Mouse (Mus musculus) gastrocnemius, postnatal 4 days (tissue): ENCODE measurements at regions not wholly inside any gene's neighbourhood (a gene's known extent, or its start where the extent isn't known, plus 50 kb on each side); places are given as distances from the start of the nearest gene placed in this dataset.

Experiments used
- DNase-seq, 2 experiments: peaks; one replicate each; pipeline ENCODE4 v3.0.0; 2021 to 2022; ENCODE audit warnings: low spot score in 2 of 2, mixed read lengths in 2 of 2

DNA sequence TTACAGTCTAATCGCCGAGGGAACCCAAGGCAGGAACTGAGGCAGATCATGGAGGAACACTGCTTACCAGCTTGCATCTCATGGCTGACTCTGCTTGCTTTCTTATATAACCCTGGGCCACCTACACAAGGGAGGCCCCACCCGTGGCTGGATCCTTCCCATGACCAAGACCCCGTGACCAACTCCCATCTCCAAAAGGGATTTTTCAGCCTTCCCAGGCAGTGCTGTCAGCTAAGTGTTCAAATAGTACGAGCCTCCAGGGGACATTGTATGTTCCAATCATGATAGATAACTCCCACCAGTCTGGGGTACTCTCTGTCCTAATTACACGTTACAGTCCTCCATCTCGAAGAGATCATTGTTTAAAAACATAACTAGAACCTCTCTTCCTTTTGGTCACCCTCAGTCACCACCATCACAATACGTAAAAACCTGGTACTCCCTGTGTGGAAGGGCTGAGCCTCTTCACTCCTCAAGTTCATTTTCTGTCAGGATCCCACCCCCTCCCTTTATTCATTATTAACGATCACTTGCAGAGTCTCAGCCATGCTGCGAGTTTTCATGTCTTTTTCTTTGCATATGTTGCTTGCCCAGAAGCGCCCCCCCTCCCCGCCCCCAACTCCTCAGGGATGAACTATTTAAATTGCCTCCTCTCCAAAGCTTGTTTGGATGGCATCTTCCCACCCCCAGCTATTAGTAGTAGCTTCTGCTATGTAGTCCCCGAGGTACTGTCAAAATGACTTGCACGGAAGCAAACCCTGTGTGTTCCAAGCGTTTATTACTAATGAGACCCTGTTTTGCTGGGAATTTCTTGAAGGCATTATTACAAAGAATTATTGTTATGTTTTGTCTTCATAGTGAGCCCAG is 406.2 kb upstream of the Mmadhc start:
- DNase-seq, result no peak

DNA sequence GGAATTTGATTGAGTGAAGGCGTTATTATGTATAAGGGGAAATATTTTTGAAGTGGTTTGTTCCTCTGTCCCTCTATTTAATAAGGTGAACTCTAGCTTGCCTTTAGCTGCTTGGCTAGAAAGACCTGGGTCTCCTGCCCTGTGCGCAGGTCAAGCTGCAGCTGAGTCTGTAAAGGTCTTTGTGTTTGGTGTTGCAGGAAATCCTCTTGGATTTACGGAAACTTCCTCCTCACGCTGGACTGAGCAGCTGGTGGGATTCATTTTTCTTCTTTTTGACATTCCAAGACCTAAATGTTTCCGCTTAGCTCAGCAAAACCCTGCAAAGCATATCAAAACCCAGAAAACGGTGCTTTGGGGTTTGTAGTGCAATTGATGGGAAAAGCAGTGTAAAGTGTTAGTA is 402.2 kb upstream of the Mmadhc start:
- no peak for DNase-seq

DNA sequence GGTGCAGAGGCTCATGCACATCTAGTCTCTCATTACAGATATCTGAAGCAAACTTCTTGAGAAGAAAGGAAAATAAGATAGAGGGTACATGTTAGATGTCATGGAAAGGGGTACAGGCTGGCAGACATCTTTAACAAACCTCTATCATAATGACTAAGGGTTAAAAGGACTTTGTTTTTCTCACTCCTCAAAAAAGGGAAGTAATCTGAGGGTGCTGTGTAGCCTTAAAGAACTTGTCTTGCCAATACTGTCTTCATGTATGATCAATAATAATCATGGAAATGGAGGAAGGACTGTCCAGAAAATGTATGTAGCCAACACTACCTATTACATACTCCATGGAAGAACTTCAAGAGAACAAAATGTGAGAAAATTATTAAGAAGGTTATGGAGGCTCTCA is 400.0 kb upstream of the Mmadhc start:
- no peak for DNase-seq

DNA sequence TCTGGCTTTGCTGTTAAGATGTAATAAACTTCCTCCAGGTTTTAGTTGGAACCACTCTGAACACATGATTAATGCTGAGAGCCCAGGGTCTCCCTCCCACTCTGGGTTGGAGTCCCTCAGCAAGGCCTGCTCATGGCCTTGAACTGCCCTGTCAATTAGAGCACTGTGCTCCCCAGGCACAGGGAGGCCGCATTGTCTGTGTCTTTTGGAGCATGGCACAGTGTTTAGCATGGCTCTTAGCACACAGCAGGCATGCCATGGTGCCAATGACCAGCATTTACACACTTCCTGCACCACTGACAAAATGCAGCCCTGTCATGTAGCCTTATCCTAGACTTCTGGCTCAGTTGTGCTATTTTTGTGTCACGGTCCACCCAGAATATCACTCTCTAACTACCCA is 398.2 kb upstream of the Mmadhc start:
- DNase-seq, result no peak

DNA sequence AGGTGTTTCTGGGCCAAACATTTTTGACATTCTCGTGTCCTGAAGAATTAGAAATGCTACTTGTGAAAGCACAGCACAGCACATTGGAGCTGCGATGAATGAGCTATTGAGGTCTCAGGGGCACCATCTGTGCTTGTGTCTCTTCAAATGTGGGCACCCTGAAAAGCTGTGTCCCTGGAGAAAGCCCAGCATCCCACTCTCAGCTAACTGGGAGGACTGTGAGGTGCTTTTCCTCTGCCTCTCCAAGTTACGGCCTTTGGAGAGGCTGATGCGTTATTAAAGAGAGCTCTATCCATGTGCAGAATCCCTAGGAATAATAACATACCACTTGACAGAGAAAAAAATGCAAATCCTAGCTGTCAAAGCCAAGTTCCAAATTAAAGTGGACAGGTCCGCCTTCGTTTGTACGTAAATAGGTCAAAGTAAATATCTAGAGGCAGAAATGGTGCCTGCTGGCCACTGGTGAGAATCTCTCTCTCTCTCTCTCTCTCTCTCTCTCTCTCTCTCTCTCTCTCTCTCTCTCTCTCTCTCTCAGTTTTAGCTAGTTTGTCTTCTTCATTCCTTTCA is 397.3 kb upstream of the Mmadhc start:
- no peak for DNase-seq

DNA sequence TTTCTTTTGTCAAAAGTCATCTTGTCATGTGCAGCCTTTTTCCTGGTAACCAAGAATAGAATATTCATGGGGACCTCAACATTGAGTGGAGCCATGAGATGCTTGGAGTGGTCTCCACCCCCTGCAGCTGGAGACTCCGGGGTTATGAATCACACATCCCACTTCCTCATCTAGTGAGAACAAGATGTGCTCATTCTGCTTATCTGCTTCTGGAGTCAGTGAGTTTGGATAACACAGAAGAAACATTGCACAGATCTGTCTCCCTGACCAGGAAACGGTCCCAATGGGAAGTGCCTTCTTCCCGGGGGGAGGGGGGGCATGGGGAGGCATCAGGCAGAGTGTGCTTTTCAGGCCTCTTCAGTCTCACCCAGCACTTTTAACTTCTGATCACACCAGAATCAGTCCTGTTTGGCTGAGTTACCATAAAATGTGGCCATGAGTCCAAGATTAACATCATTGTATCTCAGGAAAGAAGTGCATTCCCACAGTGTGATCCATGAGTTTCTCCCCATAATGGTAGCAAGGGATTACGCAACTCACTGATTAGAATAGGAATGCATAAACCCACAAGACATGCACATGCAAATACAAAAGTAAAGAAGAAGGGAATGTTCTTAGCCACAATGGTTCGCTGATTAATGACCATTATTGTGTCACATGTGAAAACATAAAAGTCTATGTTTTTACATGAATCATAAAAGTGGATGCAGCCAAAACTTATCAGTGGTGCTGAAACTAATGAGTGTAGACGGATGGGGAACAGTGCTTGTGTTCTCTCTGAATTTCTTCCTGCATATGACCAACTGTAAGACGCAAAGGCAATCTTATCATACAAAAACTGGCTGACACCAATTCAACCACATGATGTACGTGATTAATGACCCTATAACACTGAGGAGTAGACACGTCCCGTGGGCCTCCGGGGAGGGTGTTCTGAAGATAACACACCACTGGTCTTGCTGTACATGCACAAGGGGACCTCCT is 393.8 kb upstream of the Mmadhc start:
- no peak for DNase-seq

DNA sequence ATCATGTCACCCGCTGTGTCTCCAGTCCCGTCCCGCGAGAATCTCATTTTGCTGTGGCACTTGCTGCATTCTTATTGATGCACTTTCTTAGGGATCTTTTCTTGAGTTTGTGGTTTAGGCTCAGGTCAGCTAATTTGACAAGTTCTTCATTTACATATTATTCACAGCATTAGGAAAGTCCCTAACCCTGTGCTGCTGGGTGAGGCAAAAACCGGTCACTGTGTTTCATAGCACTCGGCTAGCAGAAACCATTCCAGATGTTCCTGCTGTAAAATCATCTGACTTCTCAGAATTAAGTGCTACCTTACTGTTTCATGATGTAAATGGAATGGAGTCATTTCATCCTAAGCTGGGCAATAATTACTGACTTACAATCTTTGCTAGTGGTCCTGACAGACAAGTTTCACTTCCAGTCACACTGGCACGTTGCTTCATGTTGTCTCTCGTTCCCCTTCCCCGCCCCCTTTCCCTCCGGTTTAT is 391.1 kb upstream of the Mmadhc start:
- DNase-seq, result no peak

DNA sequence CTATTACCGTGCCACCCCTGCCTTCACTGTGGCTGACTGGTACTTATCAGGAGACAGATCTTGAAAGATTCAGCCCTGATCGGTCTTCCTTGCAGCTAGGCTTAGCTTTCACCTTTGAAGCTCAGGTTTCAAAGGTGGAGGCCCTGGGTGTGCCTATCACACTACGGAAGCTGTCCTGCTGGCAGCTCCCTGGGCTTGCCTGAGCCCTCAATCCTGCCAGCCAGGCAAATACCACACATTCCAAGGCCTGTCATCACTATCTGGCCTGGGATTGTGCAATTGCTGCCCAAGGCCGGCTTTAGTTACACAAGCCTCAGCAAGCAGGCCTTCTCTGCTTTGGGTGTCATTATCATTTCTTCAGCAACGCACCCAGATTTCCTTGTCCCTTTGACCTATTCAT is 390.6 kb upstream of the Mmadhc start:
- DNase-seq, result no peak

DNA sequence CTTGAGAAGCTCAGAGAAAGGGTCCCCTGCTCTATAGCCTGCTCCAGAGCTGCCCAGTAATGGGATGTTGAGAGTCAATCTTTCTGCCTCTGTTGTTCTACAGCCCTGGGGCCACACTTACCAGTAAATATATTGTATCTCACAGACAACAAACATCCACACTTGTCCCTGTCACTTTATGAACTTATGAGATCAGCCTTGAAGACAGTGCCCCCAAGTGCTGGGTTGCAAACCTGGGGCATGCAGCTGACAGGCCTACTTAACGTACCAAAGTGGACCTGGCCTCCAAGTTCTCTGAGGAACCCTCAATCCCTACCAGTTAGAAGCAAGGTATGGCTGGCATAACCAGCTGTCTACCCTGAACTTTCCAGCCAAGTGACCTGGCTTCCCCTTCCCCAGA is 380.9 kb upstream of the Mmadhc start:
- no peak for DNase-seq

DNA sequence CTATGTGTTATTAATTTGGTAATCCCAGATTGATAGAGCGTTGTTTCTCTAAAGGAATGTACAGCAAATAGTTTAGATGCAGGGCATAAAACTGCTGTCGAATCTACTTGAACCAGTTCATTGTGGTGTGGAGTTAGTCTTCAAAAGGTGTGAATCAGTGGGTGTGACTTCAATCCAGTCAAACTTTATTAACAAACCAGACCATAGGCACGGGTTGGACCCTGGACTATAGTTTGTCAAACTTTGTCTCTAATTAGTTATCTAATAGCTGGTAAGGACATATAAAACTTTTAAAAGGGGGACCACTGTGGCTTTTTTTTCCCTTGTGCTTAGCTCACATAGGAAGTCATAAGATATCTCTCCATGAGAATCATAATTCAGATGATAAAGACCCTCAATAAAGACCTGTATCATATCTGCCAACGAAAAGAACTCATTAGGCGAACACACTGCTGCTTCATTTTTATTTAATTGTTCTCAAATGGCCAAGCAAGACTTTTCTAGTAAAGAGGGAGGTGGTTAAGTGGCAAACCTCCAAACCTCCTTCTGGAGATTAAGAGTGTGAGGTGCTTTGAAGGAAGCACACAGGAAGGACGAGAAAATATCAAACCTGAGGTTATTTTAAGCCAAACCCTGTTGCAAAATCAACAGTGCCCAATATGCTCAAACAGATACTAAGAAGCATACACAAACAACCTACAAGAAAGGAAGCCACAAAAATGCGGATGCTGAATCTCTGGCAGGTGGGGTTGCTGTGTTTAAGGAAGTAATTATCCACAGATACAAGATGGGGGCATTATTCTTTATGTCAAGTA is 379.3 kb upstream of the Mmadhc start:
- no peak for DNase-seq

DNA sequence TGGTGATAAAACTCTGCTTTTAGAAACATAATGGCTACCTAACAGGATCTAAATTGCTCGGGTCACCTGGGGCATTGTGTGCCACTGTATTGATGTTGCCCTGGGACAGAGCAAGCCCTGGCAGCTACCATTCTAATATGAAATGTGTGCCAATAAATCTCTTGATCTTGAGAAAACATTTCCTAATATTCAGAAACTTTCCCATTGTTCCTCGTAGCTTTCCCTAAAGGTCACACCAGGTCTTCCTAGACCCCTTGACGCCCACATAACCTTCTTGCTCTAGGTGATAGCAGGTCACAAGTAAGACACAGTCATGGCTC is 378.2 kb upstream of the Mmadhc start:
- no peak for DNase-seq

DNA sequence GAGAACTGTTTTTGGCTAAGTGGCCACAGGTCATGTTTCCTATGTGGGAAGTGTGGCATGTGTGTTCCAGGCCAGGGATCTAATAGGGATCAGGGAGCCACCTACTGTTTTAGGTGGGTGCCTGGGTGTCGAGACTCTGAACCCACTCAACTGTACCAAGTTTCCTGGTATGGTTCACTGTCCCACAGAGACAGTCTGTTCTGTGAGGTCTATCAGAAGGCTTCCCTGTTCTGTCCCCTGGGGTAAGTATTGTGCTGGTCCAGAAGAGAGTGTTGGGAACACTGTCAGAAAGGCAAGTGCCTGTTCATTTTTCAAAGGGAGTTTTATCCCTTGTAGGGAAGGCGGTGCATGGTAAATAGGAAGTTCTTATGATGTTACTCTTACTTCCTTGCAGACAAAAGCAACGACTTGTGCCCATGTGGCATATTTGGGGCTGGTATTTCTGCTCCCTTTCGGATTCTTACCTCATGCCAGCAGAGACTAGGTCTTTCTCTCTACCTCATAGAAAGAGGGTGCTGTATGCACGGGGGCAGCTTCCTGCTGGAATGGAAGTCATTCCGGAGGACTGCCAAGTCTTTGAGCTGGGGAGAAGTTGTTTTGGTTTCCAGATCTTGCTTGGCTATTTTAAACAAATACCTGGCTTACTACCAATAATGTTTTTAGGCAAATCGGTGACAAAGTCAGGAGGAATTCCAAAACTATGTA is 377.7 kb upstream of the Mmadhc start:
- DNase-seq, result no peak

DNA sequence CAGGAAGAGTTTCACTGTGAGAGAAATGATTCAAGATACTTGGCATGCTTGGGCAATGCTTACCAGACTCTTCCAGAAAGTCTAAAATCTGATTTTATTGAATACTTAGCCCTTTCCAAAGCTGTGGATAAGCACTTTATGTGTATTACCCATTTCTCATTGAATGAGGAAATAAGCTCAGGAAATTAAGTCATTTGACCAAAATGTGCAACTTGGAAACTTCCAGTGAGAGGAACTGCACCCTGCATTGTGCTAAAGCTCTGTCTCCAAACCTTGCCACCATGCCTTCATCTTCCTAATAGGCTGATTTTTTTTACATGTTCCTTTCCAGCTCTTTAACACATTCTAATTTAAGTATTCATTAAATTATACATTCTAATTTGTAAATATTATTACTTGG is 372.7 kb upstream of the Mmadhc start:
- no peak for DNase-seq

DNA sequence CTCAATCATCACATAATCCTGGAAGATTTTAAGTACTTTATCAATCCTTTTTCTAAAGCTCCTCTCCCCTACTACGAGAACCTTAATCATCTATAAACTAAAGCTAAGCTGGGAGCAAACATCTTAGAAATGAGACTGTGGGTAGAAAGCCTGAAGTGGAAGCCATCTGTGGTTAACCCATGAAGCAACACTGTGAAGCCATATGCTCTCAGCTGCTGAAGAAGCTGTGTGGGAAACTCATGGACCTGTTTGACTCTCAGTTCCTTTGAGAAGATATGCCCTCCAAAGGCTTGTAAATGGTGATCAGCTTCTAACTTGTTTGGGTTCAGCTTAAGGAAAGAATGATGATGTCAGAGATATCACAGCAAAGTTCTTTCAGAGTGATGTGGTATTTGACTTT is 372.2 kb upstream of the Mmadhc start:
- DNase-seq, result no peak

DNA sequence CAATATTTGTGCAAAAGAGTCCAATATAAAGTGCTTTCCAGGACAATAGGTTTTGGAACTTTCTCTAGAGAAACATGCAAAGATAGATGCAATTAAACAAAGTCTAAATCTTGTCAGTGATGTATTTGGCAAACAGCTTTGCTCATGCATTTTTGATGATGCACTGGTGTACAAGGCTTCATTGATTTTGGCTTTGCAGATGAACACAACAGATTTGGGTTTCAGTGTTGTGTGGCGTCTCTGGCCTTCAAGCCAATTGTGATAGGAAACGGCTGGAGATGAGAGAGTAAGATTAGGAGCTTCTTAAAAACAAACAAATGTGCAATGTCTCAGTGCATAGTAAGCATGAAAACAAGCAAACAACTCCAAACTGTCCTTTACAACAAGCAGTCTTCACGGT is 370.6 kb upstream of the Mmadhc start:
- DNase-seq, result no peak

DNA sequence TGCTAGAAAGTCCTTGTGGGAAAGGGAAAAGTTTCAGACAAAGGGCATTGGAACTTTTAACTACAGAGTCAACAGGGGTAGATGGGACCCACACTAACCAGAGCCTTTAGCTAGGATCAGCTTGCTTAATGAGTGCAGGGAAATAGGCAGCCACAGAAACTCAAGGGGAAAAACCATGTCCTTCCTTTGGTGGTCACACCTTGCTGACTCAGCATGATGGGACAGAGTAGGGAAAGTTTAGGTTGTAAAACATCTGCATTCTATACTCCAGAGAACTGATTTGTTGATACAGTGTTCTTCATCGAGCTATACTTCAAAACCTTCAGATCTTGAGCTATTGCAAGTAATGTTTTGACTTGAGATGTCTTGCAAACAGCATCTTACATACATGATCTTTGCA is 365.9 kb upstream of the Mmadhc start:
- no peak for DNase-seq

DNA sequence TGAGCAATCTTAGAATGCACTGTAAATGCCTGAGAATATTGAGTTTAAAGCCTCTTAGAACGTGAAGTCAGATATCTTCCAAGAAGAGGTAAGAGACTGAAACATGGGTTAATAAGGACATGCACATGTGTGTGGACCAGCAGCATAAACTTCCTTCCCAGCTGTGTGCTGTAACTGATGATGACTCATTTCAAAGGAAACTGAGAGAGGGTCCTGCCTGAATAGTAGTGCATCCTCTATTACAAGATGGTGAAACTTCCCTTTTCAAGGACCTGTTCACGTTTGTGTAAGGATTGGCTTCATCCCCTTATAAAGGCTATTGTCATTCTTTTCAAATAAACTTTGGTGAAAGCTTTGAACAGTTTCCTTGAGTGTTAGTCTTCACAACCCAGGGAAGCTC is 363.4 kb upstream of the Mmadhc start:
- DNase-seq, result no peak

DNA sequence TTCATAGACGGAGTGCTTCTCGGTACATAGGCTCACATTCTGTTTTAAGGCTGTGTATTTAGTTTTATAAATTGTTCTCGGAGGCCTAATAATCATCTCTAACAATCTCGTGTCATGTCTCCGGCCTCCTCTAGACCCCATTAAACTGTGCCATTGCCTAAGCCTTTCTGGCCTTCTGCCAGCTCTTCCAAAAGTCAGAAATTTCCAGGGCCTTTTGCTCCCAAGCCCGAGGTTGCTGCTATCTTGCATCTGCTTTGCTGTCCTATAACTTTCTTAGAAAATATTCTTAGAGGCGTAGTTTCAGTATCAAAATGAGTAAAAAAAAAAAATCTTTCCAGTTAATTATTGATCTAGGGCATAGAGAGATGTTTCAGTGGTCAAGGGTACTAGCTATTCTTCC is 361.2 kb upstream of the Mmadhc start:
- DNase-seq, result no peak

DNA sequence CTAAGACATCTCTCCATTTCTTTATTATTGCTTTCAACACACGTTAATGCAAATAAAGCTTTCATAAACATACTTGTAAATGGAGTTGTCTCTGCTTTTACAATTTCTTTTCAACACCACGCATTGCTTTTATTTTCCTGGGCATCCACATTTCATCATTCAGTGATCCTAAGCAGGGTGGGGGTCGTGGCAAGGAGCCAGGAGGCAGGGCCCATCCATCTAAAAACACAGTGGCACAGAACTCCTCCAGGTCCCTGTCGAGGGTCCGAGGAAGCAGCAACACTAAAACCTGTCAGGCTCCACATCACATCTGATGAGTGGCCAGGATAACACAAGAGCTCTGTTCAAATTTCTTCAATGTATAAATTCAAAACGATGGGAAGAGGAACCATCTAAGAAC is 359.8 kb upstream of the Mmadhc start:
- DNase-seq, result no peak

DNA sequence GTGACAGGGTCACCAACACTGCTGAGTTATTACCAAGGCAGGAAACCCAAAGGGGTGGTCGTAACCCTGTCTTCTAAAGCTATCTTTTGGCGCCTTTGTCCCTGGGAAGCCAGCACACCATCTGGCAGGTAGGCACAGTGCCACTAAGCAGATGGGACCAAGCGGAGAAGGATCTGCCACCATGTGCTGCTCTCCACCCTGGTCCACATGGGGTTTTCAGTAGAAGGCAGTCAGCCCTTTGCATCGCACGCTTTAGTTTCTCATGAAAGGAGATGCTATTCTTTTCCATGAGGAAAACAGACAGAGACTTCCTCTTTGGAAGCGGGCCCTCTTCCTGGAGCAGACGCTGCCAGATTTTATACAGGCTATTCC is 358.3 kb upstream of the Mmadhc start:
- peak in 1 of 2 experiments; percentile 15 for DNase-seq
